Mouse (Mus musculus): ENCODE data around the gene Hck. TPM values are rescaled to one million over a fixed set of nuclear protein-coding genes. Genes with fewer than 3 reads are reported as not detected.
A peak's percentile ranks its signal among the peaks of the same experiment; 100 is the strongest.

The Hck gene
- total RNA-seq (2021) = 1 to 10 TPM; 3.1 to 4.6 TPM
- 4.2 and 4.7 TPM in 2 replicates for polyA plus RNA-seq (2012; rRNA removed)
- long read RNA-seq, partial matches to known transcripts = 0 of 2 reads
- long read RNA-seq, other reads (novel, unspliced or antisense) = 1 of 2 reads

DNA sequence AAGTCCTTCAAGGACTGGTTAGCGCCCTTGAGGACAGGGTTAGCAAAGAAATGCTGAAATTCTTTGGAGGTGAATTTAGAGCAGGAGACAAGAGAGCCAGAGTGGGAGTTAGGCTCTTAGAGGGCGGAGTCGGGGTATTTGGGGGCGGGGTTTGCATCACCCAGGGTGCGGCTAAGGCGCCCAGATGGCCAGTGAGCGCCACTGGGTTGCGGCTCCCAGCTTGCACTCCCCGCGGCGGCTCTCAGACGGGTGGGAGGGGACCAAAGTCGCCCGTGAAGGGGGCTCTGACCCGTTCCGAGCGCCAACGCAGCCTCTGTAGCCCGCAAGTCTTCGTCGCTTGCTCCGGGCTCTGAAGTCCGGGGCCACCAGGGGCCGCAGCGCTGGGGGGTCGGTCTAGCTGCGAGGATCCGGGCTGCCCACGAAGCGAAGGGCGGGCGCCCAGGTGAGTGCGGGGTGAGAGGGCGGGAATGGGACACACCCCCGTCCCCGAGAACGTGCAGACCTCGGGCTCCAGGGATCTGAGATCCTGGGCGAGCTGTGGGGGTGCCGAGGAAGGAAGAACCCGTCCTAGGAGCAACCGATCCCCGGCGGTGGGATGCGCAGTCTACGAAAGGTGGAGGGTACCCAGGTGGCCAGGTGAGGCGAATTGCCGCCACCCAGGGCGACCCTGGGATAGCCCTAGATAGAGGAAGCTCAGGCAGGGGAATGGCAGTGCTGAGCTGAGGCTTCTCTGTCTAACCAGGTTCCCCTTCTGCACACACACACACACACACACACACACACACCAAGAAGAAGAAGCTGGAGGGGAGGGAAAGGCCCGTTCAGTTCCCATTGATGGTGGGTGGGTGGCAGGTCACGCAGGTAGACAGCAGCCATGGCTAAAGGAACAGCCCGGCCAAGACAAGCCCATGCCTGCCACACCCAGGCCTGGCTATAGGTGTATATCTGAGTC lies at the start of gene Hck:
Hck (plus strand) TSS at position 156 of the 952 bp plus-strand sequence.
- peak; percentile 80 for DNase-seq

DNA sequence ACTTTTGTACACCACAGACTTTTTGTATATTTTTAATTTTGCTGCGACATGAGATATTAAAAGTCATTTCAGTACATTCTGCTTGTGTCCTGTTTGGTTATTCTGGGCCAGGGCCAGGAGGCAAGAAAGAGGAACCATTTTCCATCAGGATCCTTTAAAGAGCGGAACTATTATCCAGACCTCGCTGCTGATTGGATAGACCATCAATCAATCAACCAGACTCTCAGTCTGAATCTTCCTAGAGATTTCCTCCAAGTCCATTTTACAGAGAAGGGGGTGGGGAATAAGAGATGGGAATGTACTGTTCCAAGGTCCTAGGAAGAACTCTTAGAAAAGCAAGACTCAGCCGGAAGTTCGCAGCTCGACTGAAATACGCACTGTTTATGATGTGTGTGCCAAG lies 48.1 kb upstream of the Hck start:
- DNase-seq = no peak

DNA sequence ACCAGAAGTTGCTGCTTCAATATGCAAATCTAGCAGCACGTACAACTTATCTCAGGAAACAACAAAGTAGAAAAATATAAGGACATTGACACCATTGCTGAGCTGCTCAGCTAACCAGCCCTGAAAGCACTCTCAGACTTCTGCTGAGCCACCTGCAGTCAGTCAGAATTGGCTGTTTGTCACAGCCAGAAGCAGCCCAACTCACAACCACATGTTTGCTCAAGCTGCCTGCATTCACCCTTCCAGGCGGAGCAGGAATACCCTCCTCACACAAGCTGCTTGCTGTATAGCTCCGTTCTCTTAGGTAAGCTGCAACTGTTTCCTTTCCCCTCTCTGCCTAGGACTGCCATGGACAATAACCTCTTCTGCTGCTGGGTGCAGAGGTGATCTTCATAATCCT lies 44.9 kb upstream of the Hck start:
- DNase-seq = no peak

DNA sequence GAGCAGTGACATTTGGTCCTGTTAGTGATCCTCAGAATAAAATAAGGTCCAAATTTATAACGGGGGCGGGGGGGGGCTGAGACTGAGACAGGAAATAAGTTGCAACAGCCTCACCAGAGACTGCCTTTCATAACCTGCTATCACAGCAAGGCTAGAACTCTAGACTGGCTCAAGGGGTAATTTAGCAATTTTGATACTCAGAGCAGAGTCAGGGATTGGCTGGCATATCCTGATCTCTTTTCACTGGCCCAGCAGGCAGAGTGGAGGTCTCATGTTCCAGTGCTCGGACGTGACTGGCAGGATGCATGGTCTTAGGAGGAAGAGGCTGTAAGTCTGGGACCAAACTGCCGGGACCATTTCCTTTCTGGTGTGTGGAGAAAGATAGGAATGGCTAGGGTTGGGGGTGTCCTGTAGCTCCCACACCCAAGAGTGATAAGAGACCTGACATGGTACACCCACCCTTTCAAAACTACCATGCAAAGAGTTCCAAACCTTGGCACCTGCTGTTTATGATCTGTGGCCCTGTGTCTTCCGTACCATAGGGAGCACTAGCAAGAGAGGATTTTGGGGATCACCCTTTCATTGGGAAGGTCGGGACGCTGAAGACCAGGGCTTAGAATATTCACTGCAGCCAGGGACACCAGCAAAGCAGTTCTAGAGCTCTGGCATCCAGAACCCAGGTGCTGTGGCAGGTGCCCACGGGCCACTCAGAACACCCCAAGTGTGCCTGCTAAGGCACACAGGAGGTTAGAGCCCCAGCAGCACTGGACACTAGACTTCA lies 43.9 kb upstream of the Hck start:
- DNase-seq = no peak

DNA sequence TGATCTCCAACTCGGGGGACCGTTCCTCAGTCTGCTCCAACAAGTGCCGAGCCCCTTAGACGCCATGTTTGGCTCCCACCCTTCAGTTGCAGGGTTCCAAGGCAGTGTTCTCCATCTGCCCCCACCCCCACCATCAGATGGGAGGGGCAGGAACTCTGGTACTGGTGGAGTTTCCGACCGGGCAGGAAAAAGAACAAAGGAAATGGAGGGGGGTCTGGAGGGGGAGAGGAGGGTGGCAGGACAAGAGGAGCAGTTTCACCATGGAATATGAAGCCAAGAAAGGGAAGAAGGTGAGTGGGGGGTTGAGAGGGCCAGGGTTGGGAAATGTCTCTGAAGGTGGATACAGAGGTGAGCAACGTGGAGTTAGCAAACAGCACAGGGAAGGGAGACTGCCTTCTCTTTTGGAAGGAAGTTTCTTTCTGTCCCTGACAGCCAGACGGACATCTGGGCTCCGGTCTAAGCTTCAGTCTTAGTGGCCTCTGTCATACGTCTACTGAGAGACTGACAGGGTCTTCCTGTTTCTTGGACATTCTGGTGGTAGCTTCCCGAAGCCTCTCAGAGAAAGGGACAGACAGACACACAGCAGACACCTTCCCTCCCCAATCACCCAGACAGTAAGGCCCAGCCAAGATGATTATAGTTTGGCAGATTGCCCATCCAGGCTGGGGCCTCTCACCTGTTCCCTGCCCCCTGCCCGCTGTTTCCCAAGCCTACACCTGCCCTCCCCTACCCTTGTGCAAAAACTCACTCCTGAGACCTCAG lies 42.3 kb upstream of the Hck start, which contains the start of gene Ccm2l:
Ccm2l (plus strand) TSS at position 209 of the 762 bp plus-strand sequence.
- DNase-seq = peak; percentile 60

DNA sequence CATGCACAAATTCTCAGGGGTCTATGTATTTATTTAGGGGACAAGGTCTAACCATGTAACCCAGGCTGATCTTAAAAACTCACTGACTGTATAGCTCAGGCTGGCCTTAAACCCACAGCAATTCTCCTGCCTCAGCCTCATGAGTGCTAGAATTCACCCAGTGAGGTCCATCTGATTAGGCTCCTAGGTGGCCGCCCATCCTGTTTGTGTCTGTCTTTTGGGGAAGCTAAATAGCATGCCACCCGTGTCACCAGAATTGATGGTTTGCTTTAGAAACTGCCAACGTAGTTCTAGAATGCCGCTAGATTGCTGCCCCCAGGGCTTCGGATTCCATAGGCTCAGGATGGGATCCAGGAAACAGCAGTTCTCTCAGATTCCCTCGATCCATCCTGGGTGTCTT lies 41.3 kb upstream of the Hck start:
- DNase-seq = no peak

DNA sequence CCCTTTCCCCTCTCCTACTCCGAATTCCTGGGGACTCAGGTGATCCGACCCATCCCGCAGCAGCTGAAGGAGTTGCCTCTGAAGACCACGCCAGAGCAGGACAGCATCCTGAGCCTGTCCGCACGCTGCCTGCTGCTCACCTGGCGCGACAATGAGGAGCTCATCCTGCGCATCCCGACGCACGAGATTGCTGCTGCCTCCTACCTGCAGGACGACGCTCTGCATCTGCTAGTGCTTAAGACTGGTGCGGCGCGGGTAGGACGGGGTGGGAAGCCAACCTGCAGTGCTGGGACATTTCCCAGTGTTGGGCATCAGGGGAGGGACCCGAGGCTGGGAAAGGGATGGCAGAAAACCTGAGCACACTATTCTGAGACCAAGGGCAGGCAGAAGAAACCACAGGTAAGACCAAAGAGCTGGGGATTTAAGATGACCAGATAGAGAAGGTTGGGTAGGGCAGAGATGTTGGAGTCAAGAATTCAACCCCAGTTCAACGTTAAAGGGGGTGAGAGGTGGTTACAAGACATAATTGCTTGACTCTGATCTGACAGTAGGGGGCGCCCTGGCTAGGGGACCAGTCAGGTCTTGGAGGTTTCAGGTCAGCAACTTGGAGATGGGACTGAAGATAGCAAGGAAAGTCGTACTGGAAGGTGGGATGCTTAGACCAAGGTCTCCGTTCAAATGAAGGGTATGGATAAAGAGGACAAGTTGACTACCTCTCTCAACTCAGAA lies 37.3 kb upstream of the Hck start:
- peak; percentile 52 for DNase-seq

DNA sequence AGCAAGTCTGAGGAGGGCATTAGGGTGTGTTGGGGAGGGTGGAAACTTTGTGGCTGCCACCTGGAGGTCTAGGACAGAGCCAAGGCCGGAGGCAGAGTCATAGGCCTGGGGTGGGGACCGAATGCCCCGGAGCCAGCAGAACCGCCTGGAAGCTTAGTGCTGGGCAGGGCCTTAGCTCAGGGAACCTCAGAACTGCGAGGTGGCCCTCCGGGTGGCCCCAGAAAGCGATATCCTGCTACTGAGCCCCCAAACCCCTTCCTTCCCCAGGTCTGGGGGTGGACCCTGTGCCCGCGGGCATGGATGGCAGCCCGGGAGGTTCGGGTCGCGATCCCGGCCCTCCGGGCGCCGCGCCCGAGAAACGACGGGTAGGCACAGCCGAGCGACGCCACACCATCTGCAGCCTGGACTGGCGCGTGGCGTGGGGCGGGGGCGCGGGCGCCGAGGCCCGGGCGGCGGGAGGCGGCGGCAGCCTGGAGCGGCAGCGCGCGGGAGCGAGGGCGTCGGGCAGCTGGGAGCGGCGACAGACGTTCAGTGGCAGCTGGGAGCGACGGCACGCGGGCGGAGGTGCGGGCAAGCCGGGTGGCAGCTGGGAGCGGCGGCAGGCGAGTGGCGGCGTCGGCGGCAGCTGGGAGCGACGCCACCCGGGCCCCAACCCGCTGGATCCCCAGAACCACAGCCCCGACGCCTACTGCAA lies 36.6 kb upstream of the Hck start:
- peak; percentile 66 for DNase-seq

DNA sequence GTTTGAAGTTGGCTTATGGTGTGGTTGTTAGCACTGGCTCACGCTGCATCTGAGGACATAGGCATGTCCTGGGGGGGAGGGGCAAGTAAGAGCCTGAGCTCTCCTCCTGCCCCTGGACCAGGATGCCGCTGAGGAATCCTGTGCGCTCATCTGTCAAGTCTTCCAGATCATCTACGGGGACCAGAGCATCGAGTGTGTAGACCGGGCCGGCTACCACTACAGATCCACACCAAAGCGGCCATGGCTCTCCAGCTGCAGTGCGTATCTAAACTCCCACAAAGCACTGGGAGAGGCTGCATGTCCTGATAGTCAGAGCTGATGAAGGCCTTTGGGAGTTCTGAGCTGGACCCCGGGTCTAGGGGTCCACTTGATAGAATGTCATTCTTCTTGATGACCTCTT lies 33.6 kb upstream of the Hck start:
- DNase-seq = no peak

DNA sequence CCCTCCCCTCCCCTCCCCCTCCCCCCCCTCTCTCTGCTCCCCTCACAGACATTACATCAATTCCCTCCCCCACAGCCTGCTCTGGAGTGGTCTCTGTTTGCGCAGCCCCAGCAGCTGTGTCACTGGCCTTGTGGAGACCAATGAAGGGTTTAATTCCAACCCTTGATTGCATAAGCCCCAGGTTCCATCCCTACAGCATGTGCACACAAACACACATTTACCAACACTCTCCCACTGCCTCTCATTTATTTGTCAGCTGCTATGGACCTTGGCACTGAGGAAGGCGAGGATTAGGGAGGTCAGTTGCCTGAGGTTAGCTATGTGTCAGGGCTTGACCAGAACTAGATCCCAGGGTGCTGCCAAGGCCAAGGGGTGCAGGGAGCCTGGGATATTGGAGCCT lies 32.3 kb upstream of the Hck start:
- DNase-seq = no peak

DNA sequence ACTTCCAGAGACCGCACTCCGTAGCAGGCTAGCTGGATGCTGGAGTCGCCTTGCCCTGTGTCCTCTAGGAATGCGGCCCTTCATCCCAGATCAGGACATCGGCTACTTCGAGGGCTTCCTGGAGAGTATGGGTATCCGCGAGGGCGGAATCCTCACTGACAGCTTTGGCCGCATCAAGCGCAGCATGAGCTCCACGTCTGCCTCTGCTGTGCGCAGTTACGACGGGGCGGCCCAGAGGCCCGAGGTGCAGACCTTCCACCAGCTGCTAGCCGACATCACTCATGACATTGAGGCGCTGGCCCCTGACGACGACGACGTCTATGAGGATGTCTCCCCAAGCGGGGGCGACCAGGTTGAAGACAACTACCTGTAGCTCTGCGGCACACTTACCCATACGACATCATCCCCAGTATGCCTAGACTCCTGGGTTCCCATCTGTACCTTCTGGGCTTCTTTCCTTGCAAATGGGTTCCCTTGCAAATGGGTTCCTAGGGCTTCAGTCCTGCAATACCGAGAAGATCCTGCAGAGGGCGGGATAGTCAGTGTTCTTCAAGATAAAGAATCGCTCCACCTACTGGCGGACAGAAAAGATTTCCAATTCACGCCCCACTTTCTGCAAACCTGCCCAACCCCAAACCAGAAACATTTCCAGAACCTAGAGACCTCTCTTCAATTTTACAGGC lies 27.3 kb upstream of the Hck start:
- peak; percentile 71 for DNase-seq

DNA sequence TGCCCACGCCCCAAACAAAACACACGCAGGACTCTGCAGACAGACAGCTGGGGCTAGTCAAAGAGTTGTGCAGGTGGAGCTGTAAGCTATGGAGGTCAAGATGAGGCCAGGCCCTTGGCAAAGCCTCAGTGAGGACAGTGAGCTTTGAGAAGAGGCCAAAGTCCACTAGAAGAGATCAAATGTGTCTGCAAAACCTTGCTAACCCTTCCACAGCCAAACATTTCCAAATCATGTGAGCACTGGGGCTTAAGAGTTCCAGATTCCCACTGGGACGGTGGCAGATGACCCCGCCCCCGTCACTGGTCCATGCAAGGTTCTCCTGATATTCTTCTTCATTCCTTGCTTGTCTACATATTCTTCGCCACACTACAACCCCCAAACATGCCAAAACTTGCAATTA lies 26.4 kb upstream of the Hck start:
- no peak for DNase-seq

DNA sequence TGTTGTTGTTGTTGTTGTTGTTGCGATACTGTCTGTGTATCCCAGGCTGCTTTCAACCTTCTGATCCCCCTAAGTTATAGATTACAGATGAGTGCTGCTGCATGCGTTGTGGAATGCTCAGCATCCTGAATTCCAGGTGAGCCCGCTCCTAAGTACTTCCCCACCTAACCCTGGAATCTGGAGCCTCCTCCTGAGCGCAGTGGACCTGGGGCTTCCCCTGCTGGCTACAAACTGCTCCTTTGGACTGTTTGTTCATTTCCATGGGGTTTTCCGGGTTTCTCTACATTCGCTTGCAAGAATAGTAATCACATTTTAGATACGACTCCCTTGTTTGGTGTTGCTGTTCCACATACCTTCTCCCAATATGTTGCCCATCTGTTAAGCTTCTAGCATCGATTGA lies 25.0 kb upstream of the Hck start:
- no peak for DNase-seq

DNA sequence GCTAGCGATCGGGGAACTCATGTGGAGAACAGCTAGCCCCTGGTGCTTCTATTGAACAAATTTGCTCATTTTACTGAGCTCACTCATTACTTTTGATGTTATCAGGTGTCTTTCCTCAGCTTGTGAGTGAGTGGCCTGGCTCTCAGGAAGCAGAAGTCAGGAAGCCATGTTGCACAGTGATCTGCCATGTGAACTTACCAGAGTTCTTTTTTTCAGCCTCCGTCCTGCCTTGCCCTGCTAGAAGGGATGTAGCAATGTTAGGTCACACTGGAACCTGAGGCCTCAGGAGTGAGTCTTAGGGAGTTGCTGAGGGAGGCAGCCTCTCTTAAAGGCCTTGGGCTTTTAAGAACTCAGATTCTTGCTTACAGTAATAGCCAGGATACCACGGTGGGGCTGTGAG lies 24.4 kb upstream of the Hck start:
- DNase-seq = no peak

DNA sequence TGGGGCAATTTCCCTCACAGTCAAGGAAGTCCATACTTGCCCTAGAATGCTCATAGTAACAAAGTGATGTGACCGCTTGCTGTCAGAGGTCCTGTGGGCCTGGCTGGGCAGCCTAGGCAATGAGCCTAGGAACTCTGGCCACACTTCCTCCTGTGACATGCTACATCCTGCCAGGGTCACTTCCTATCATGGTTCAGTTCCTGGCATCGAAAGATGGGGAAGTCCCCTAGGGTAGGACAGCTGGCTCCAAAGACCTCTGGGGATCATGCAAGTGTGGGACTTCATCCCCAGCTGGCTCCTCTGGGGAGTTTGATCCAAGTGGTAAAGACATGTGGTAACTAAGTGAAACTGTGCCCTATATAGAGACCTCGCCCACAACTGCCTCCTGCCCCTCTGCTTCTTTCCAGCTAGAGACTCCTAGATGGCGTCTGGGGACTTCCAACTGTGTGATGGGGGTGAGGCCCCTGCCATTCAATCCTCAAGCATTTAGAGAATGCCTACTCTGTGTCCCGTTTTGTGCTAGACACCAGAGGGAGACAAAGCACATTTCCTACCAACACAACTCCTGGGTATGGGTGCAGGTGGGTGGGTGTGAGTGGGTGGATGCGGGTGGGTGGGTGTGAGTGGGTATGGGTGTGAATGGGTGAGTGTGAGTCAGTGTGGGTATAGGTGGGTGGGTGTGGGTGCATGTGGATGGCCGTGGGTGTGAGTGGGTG lies 23.8 kb upstream of the Hck start:
- DNase-seq = peak; percentile 27

DNA sequence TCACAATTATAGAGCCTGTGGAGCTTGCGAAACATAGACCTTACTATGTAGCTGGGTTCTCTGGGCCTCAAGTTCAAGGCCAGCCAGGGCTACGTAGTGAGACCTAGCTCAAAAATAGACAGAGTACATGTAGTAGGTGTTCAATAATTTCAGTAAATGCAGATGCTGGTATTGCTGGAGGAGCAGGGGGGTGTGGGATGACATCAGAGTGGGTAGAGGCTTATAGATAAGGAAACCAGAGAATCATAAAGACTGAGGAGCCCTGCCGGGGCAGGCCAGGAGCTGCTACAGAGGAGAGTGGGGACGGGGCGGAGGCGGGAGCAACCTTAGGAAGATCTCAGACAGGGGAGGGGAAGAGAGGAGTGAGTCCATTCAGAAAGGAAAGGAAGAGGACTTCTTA lies 22.7 kb upstream of the Hck start:
- no peak for DNase-seq

DNA sequence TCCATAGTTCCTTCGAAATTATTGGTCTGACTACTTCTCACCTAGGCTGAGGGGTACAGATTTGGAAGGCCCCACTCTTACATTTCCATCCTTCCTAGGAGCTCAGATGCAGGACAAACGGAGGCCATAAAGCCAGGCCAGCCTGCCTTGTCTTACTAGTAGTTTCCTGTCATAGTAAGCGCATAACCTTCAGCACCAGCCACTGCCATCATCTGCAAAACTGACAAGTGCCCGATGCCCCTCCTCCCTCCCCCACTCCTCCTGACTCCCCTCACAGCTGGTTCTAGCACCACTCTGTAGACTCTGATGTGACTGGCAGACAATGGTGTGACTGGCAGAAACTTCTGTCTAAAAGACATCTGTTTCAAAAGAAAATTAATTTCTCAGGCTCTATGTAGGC lies 22.1 kb upstream of the Hck start:
- no peak for DNase-seq

DNA sequence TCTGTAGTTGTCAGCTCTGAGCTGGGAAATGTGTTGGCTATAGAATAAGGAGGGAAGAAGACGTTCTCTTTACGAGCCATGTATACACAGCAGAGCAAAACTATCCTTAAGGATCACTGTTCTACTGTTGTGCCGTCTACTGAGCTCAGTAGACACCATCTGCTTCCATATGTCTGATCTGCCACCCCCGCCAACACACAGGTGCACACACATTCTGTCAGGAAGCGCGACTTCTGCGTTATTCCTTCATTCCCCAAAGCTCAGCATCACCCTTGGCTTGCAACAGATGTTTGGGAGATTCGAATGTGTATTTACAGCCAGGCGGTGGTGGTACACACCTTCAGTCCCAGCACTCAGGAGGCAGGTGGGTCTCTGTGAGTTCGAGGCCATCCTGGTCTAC lies 21.2 kb upstream of the Hck start:
- DNase-seq = no peak

DNA sequence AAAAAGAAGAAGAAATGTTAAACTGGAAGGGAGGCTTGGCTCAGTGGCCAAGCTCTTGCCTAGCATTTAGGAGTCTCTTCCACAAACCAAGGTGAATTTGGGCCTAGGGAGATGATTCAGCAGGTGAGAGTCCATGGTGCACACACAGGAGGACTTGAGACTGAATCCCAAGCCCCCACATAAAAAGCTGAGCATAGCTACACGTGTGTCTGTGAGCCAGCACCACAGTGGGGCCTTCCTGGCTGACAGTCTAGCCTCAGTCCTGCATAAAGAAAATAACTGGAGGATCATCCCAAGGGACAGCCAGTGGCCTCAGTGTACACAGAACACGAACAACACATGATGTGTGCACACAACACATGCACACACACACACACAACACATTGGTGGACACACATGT lies 19.0 kb upstream of the Hck start:
- DNase-seq = no peak

Measured in adrenal gland, adult 2 months (tissue).